Mouse (Mus musculus) hindbrain, embryonic 12.5 days (tissue): ENCODE measurements at regions not wholly inside any gene's neighbourhood (a gene's known extent, or its start where the extent isn't known, plus 50 kb on each side); places are given as distances from the start of the nearest gene placed in this dataset.
"Not testable (repeated sequence)": the region's sequence is repeated elsewhere in the genome, so short reads cannot be mapped to it uniquely, and the experiment has no call there.

Experiments used
- ATAC-seq: fragments of 200-750 bp; cut with Nextera tagmentation; 2 replicates; pipeline ENCODE4 v1.8.0; 2017; ENCODE audit warnings: moderate TSS enrichment; ENCODE audit not compliant: low FRiP score
- H3K27ac ChIP-seq: fragments of 300-500 bp; sonication (generic); 2 replicates; pipeline ENCODE4 v1.5.1; 2016; ENCODE audit warnings: mild to moderate bottlenecking
- H3K27me3 ChIP-seq: fragments of 300-500 bp; sonication (generic); 2 replicates; pipeline ENCODE4 v1.6.1; 2016; ENCODE audit warnings: mild to moderate bottlenecking
- H3K36me3 ChIP-seq: fragments of 300-500 bp; sonication (generic); 2 replicates; pipeline ENCODE4 v1.6.1; 2016; ENCODE audit warnings: mild to moderate bottlenecking
- H3K4me1 ChIP-seq: fragments of 300-500 bp; sonication (generic); 2 replicates; pipeline ENCODE4 v1.6.1; 2016
- H3K4me2 ChIP-seq: fragments of 300-500 bp; sonication (generic); replicated peaks from 2 replicates; pipeline ENCODE4 v1.6.1; 2016; ENCODE audit warnings: mild to moderate bottlenecking
- H3K4me3 ChIP-seq: fragments of 300-500 bp; sonication (generic); 2 replicates; pipeline ENCODE4 v1.5.1; 2016; ENCODE audit warnings: mild to moderate bottlenecking
- H3K9ac ChIP-seq: fragments of 300-500 bp; sonication (generic); 2 replicates; pipeline ENCODE4 v1.6.1; 2016; ENCODE audit warnings: mild to moderate bottlenecking, moderate library complexity
- H3K9me3 ChIP-seq: fragments of 300-500 bp; sonication (generic); replicated peaks from 2 replicates; pipeline ENCODE4 v1.6.1; 2016; ENCODE audit warnings: mild to moderate bottlenecking
- WGBS: fragments of 180-500 bp; shearing (Covaris S2); methylation state at CpG from one replicate; pipeline ENCODE4 v1.1.7; 2016; 5-methylcytosine and 5-hydroxymethylcytosine counted together

- no peak overlapping the region for H3K4me2 ChIP-seq
- no peaks in the 10 kb centered on the region for H3K9me3 ChIP-seq
- 57% methylated on average over 5 of the region's 5 CpGs for WGBS
- H3K4me1 ChIP-seq = 0 out of 2 replicates have a peak, but pooled peaks cover 2% of the 10 kb centered on the region
- no peak overlapping the region for H3K4me3 ChIP-seq
- H3K36me3 ChIP-seq = no peaks in the 10 kb centered on the region
- no peaks in the 10 kb centered on the region for H3K27me3 ChIP-seq
- no peak for ATAC-seq
- no peak overlapping the region for H3K9ac ChIP-seq
- H3K27ac ChIP-seq = no peak overlapping the region
Measured at GRCm38 (mm10) chr11:92228855-92229254, 651.5 kb upstream of the Kif2b start.

GRCm38 (mm10) chr11:92208980-92209548, 631.7 kb upstream of the Kif2b start:
- no peaks in the 10 kb centered on the region for H3K36me3 ChIP-seq
- no peak overlapping the region for H3K27ac ChIP-seq
- H3K9me3 ChIP-seq = no peaks in the 10 kb centered on the region
- 69% methylated on average over 1 of the region's 1 CpGs for WGBS
- no peak for ATAC-seq
- no peaks in the 10 kb centered on the region for H3K27me3 ChIP-seq
- no peaks in the 10 kb centered on the region for H3K4me1 ChIP-seq
- no peak overlapping the region for H3K4me3 ChIP-seq
- no peak overlapping the region for H3K9ac ChIP-seq
- no peak overlapping the region for H3K4me2 ChIP-seq

GRCm38 (mm10) chr11:92178393-92178792, 601.0 kb upstream of the Kif2b start:
- not testable (repeated sequence) for H3K9me3 ChIP-seq

GRCm38 (mm10) chr11:92153124-92153523, 575.8 kb upstream of the Kif2b start:
- ATAC-seq = no peak
- Histone ChIP-seq H3K4me1 (no peaks in the 10 kb centered on the region), H3K27me3 (no peaks in the 10 kb centered on the region), H3K4me3 (no peak overlapping the region), H3K9ac (no peak overlapping the region), H3K27ac (no peak overlapping the region), H3K36me3 (no peaks in the 10 kb centered on the region), H3K4me2 (no peak overlapping the region), H3K9me3 (no peaks in the 10 kb centered on the region)

More at GRCm38 (mm10) chr11:92178393-92178792, 601.0 kb upstream of the Kif2b start:
- not testable (repeated sequence) for H3K36me3 ChIP-seq, H3K4me1 ChIP-seq, H3K9ac ChIP-seq, ATAC-seq, H3K27me3 ChIP-seq, H3K27ac ChIP-seq, H3K4me3 ChIP-seq, H3K4me2 ChIP-seq
- WGBS = 75% methylated on average over 3 of the region's 3 CpGs

GRCm38 (mm10) chr11:92135677-92136076, 558.3 kb upstream of the Kif2b start:
- peak; percentile 82 for ATAC-seq
- Histone ChIP-seq H3K9ac (no peak overlapping the region), H3K36me3 (no peaks in the 10 kb centered on the region), H3K4me3 (no peak overlapping the region), H3K4me1 (peaks cover 5% of the 10 kb centered on the region), H3K9me3 (no peaks in the 10 kb centered on the region), H3K27me3 (no peaks in the 10 kb centered on the region), H3K27ac (peak overlapping the region; percentile 62; the same call in 1 of the 2 replicates), H3K4me2 (no peak overlapping the region)
- 22% methylated on average over 1 of the region's 1 CpGs for WGBS

GRCm38 (mm10) chr11:92134891-92135590, 557.7 kb upstream of the Kif2b start:
- H3K36me3 ChIP-seq = no peaks in the 10 kb centered on the region
- H3K4me1 ChIP-seq = peaks cover 5% of the 10 kb centered on the region
- H3K9ac ChIP-seq = no peak overlapping the region
- 19% methylated on average over 3 of the region's 3 CpGs for WGBS
- H3K27me3 ChIP-seq = no peaks in the 10 kb centered on the region
- H3K9me3 ChIP-seq = no peaks in the 10 kb centered on the region
- no peak overlapping the region for H3K4me2 ChIP-seq
- ATAC-seq = peak; percentile 94
- H3K27ac ChIP-seq = peak overlapping the region; percentile 62
- H3K4me3 ChIP-seq = no peak overlapping the region

- H3K36me3 ChIP-seq = no peaks in the 10 kb centered on the region
- WGBS = 72% methylated on average over 2 of the region's 2 CpGs
- no peak for ATAC-seq
- H3K4me2 ChIP-seq = no peak overlapping the region
- no peaks in the 10 kb centered on the region for H3K27me3 ChIP-seq
- H3K9me3 ChIP-seq = no peaks in the 10 kb centered on the region
- no peak overlapping the region for H3K4me3 ChIP-seq
- H3K27ac ChIP-seq = no peak overlapping the region
- no peaks in the 10 kb centered on the region for H3K4me1 ChIP-seq
- H3K9ac ChIP-seq = no peak overlapping the region
Measured at GRCm38 (mm10) chr11:92084766-92085165, 507.4 kb upstream of the Kif2b start.

- no peak overlapping the region for H3K4me3 ChIP-seq
- no peaks in the 10 kb centered on the region for H3K4me1 ChIP-seq
- H3K9ac ChIP-seq = no peak overlapping the region
- no peaks in the 10 kb centered on the region for H3K27me3 ChIP-seq
- H3K36me3 ChIP-seq = no peaks in the 10 kb centered on the region
- no peak overlapping the region for H3K4me2 ChIP-seq
- H3K27ac ChIP-seq = no peak overlapping the region
- ATAC-seq = no peak
- WGBS = 5% methylated on average over 2 of the region's 2 CpGs
- H3K9me3 ChIP-seq = no peaks in the 10 kb centered on the region
Measured at GRCm38 (mm10) chr11:92041695-92042094, 464.3 kb upstream of the Kif2b start.

- no peak overlapping the region for H3K9ac ChIP-seq
- no peak overlapping the region for H3K4me2 ChIP-seq
- no peaks in the 10 kb centered on the region for H3K27me3 ChIP-seq
- H3K27ac ChIP-seq = no peak overlapping the region
- no peaks in the 10 kb centered on the region for H3K4me1 ChIP-seq
- WGBS = 79% methylated on average over 1 of the region's 1 CpGs
- no peaks in the 10 kb centered on the region for H3K9me3 ChIP-seq
- no peaks in the 10 kb centered on the region for H3K36me3 ChIP-seq
- no peak for ATAC-seq
- no peak overlapping the region for H3K4me3 ChIP-seq
Measured at GRCm38 (mm10) chr11:92040161-92040560, 462.8 kb upstream of the Kif2b start.

GRCm38 (mm10) chr11:92018419-92018818, 441.1 kb upstream of the Kif2b start:
- no peak overlapping the region for H3K27ac ChIP-seq
- H3K4me3 ChIP-seq = no peak overlapping the region
- ATAC-seq = no peak
- H3K4me1 ChIP-seq = no peaks in the 10 kb centered on the region
- no peak overlapping the region for H3K9ac ChIP-seq
- 76% methylated on average over 3 of the region's 3 CpGs for WGBS
- H3K4me2 ChIP-seq = no peak overlapping the region
- H3K9me3 ChIP-seq = no peaks in the 10 kb centered on the region
- H3K36me3 ChIP-seq = no peaks in the 10 kb centered on the region
- H3K27me3 ChIP-seq = no peaks in the 10 kb centered on the region

- WGBS = 73% methylated on average over 3 of the region's 3 CpGs
- H3K27ac ChIP-seq = no peak overlapping the region
- no peak for ATAC-seq
- H3K4me1 ChIP-seq = no peaks in the 10 kb centered on the region
- H3K27me3 ChIP-seq = no peaks in the 10 kb centered on the region
- H3K9ac ChIP-seq = no peak overlapping the region
- no peaks in the 10 kb centered on the region for H3K9me3 ChIP-seq
- H3K4me3 ChIP-seq = no peak overlapping the region
- no peak overlapping the region for H3K4me2 ChIP-seq
- no peaks in the 10 kb centered on the region for H3K36me3 ChIP-seq
Measured at GRCm38 (mm10) chr11:92011284-92011683, 433.9 kb upstream of the Kif2b start.

- Histone ChIP-seq H3K27me3 (no peaks in the 10 kb centered on the region), H3K36me3 (no peaks in the 10 kb centered on the region), H3K27ac (no peak overlapping the region), H3K4me1 (no peaks in the 10 kb centered on the region), H3K4me2 (no peak overlapping the region), H3K9ac (no peak overlapping the region), H3K4me3 (no peak overlapping the region), H3K9me3 (no peaks in the 10 kb centered on the region)
- WGBS = 84% methylated on average over 2 of the region's 2 CpGs
- no peak for ATAC-seq
Measured at GRCm38 (mm10) chr11:91995524-91995923, 418.2 kb upstream of the Kif2b start.

GRCm38 (mm10) chr11:91969531-91969930, 392.2 kb upstream of the Kif2b start:
- Histone ChIP-seq H3K9ac (no peak overlapping the region), H3K9me3 (no peaks in the 10 kb centered on the region), H3K4me2 (no peak overlapping the region), H3K36me3 (no peaks in the 10 kb centered on the region), H3K27ac (no peak overlapping the region), H3K4me1 (no peaks in the 10 kb centered on the region), H3K27me3 (no peaks in the 10 kb centered on the region), H3K4me3 (no peak overlapping the region)
- ATAC-seq = no peak
- WGBS = 89% methylated on average over 2 of the region's 2 CpGs
